Mouse (Mus musculus) limb, embryonic 14.5 days (tissue): Measurements from ENCODE around the gene Gm10645. TPM values are rescaled to one million over a fixed set of nuclear protein-coding genes. Genes with fewer than 3 reads are reported as not detected.

ENCODE experiments used
- ATAC-seq: fragments of 200-750 bp; cut with Nextera tagmentation; 2 replicates; pipeline ENCODE4 v1.8.0; 2017; ENCODE audit warnings: low read depth, moderate number of reproducible peaks, moderate TSS enrichment; ENCODE audit not compliant: low FRiP score
- DNase-seq: peaks from one replicate; pipeline ENCODE4 v3.0.0-alpha.2; 2015; ENCODE audit warnings: low spot score
- H3K27ac ChIP-seq: fragments of 300-500 bp; sonication (generic); replicated peaks from 2 replicates; pipeline ENCODE4 v1.5.1; 2014; ENCODE audit warnings: low read depth, mild to moderate bottlenecking, low read length, moderate library complexity, mixed read lengths
- H3K27me3 ChIP-seq: fragments of 300-500 bp; sonication (generic); 2 replicates; pipeline ENCODE4 v1.6.1; 2014; ENCODE audit warnings: low read length, mixed read lengths; ENCODE audit not compliant: control insufficient read depth, insufficient read depth
- H3K36me3 ChIP-seq: fragments of 300-500 bp; sonication (generic); 2 replicates; pipeline ENCODE4 v1.6.1; 2014; ENCODE audit warnings: mild to moderate bottlenecking, low read length, moderate library complexity, mixed read lengths; ENCODE audit not compliant: control insufficient read depth, insufficient read depth
- H3K4me1 ChIP-seq: fragments of 300-500 bp; sonication (generic); 2 replicates; pipeline ENCODE4 v1.6.1; 2014; ENCODE audit warnings: antibody characterized with exemption, low read length, mixed read lengths; ENCODE audit not compliant: control insufficient read depth, insufficient read depth
- H3K4me2 ChIP-seq: fragments of 300-500 bp; sonication (generic); replicated peaks from 2 replicates; pipeline ENCODE4 v1.6.1; 2014; ENCODE audit warnings: low read depth, mild to moderate bottlenecking, low read length, moderate library complexity; ENCODE audit not compliant: severe bottlenecking
- H3K4me3 ChIP-seq: fragments of 300-500 bp; sonication (generic); replicated peaks from 2 replicates; pipeline ENCODE4 v1.5.1; 2014; ENCODE audit warnings: low read length
- H3K9ac ChIP-seq: fragments of 300-500 bp; sonication (generic); 2 replicates; pipeline ENCODE4 v1.6.1; 2014; ENCODE audit warnings: mild to moderate bottlenecking, low read depth, low read length, moderate library complexity; ENCODE audit not compliant: severe bottlenecking
- H3K9me3 ChIP-seq: fragments of 300-500 bp; sonication (generic); 2 replicates; pipeline ENCODE4 v1.6.1; 2016; ENCODE audit warnings: low read length; ENCODE audit not compliant: control insufficient read depth
- POLR2A ChIP-seq: fragments of 200-500 bp; IDR thresholded peaks from 2 replicates; pipeline ENCODE4 v1.8.0; 2012; ENCODE audit warnings: inconsistent platforms, mild to moderate bottlenecking, moderate library complexity, borderline replicate concordance; ENCODE audit not compliant: insufficient read depth, insufficient read length; ENCODE audit errors: extremely low read depth
- WGBS: fragments of 180-500 bp; shearing (Covaris S2); extraction: QIAGEN DNeasy Blood & Tissue Kit; methylation state at CpG from one replicate; pipeline ENCODE4 v1.1.7; 2014; 5-methylcytosine and 5-hydroxymethylcytosine counted together
- polyA plus RNA-seq, 2 experiments: library from polyadenylated mRNA; depleted of rRNA in 1 of 2; stranded (reverse) in 1 of 2; unstranded in 1 of 2; fragments of >200 nt; fragmentation: Nextera tagmentation in 1 of 2; extraction: Ambion mirVana in 1 of 2; gene quantifications; 2 replicates each; pipeline versions ENCODE4 v1.2.1 to v1.2.3; 2012 to 2014

Gene Gm10645
- polyA plus RNA-seq, 2 experiments = 0.84 to 1.2 TPM

GRCm38 (mm10) chr8:83158971-83159370, 7.0 kb downstream of the Gm10645 start:
- H3K4me2 ChIP-seq = no peak overlapping the region
- no peaks in the 10 kb centered on the region for H3K36me3 ChIP-seq
- no peaks in the 10 kb centered on the region for H3K4me1 ChIP-seq
- no peak for DNase-seq
- no peak for ATAC-seq
- H3K4me3 ChIP-seq = no peak overlapping the region
- no peaks in the 10 kb centered on the region for H3K27me3 ChIP-seq
- H3K9ac ChIP-seq = no peak overlapping the region
- H3K27ac ChIP-seq = no peak overlapping the region
- H3K9me3 ChIP-seq = no peaks in the 10 kb centered on the region
- TF ChIP-seq POLR2A = no peak
- 75% methylated on average over 3 of the region's 3 CpGs for WGBS

DNA sequence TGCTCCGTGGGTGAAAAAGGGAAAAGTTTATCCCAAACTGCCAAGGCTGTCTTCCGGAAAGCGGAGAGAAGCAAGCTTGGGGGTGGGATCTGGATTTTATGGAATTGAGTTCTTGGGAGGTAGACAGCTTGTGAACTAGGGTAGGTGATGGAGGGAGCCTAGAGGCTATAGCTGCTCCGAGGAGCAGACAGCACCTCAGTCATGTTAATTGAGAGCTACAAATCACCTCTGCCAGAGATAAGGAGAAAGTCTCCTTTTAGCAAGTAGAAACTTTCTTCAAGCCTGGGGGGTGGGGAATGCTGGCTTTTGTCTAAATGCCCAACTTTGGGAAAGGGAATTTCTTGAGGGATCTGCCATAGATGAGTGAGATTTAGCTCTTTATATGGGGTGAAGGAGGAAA, 10.9 kb downstream of the Gm10645 start:
- Histone ChIP-seq H3K4me3 (no peak overlapping the region), H3K9me3 (no peaks in the 10 kb centered on the region), H3K4me2 (no peak overlapping the region), H3K36me3 (no peaks in the 10 kb centered on the region), H3K9ac (no peak overlapping the region), H3K4me1 (no peaks in the 10 kb centered on the region), H3K27me3 (no peaks in the 10 kb centered on the region), H3K27ac (no peak overlapping the region)
- 18% methylated on average over 4 of the region's 4 CpGs for WGBS
- DNase-seq = no peak
- no peak for TF ChIP-seq POLR2A
- ATAC-seq = no peak

DNA sequence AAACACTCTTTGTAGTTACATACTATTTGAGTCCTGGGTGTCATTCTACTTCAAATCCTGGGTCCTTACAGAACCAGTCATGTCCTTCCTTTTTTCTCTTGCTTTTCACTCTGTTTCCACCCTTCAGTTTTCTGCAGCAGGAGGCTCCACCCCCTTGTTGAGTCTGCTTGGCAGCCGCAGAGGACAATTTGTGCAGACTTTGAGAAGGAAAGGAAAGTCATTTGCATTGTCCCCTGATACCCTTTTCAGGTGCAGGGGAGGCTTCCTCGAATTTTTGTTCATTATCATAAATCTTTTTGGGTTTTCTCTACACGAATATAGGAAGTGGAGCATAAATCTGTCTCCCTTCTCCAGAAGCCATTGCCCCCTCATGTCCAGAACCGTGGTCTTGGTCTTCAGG, 13.5 kb downstream of the Gm10645 start:
- Histone ChIP-seq H3K36me3 (no peaks in the 10 kb centered on the region), H3K9ac (no peak overlapping the region), H3K9me3 (no peaks in the 10 kb centered on the region), H3K27me3 (no peaks in the 10 kb centered on the region), H3K4me1 (no peaks in the 10 kb centered on the region), H3K27ac (no peak overlapping the region), H3K4me3 (no peak overlapping the region), H3K4me2 (no peak overlapping the region)
- TF ChIP-seq POLR2A = no peak
- 63% methylated on average over 4 of the region's 4 CpGs for WGBS
- no peak for ATAC-seq
- no peak for DNase-seq

- no peak for TF ChIP-seq POLR2A
- no peaks in the 10 kb centered on the region for H3K36me3 ChIP-seq
- WGBS = 55% methylated on average over 1 of the region's 2 CpGs
- H3K27me3 ChIP-seq = no peaks in the 10 kb centered on the region
- no peaks in the 10 kb centered on the region for H3K9me3 ChIP-seq
- no peak overlapping the region for H3K9ac ChIP-seq
- H3K4me3 ChIP-seq = no peak overlapping the region
- DNase-seq = no peak
- no peak overlapping the region for H3K27ac ChIP-seq
- no peak overlapping the region for H3K4me2 ChIP-seq
- ATAC-seq = no peak
- no peaks in the 10 kb centered on the region for H3K4me1 ChIP-seq
Measured at GRCm38 (mm10) chr8:83152055-83152454, 13.9 kb downstream of the Gm10645 start.

- WGBS = 88% methylated on average over 6 of the region's 6 CpGs
- no peaks in the 10 kb centered on the region for H3K9me3 ChIP-seq
- H3K27ac ChIP-seq = no peak overlapping the region
- ATAC-seq = no peak
- no peak overlapping the region for H3K9ac ChIP-seq
- no peak for DNase-seq
- no peak for TF ChIP-seq POLR2A
- H3K4me2 ChIP-seq = no peak overlapping the region
- H3K36me3 ChIP-seq = no peaks in the 10 kb centered on the region
- H3K4me3 ChIP-seq = no peak overlapping the region
- no peaks in the 10 kb centered on the region for H3K27me3 ChIP-seq
- no peaks in the 10 kb centered on the region for H3K4me1 ChIP-seq
Measured at GRCm38 (mm10) chr8:83149124-83149523, 16.8 kb downstream of the Gm10645 start.

DNA sequence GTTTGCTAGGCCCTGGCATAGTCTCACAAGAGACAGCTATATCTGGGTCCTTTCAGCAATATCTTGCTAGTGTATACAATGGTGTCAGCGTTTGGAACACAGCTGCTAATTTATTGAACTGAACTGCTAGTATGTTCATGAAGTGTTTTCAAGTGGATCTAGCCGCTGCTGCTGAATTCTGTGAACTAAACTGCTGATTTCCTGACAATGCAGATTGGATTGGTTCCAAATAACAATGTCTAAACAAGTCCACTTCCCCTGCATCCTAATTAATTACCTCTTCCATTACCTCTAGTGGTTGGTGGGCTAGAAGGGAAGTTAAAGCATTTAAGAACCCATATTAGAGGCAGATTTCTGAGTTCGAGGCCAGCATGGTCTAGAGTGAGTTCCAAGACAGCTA, 20.5 kb downstream of the Gm10645 start:
- H3K27me3 ChIP-seq = no peaks in the 10 kb centered on the region
- no peak for ATAC-seq
- 81% methylated on average over 3 of the region's 3 CpGs for WGBS

More for the DNA sequence above, 20.5 kb downstream of the Gm10645 start:
- Histone ChIP-seq H3K4me3 (no peak overlapping the region), H3K9me3 (no peaks in the 10 kb centered on the region), H3K36me3 (no peaks in the 10 kb centered on the region), H3K27ac (no peak overlapping the region), H3K9ac (no peak overlapping the region), H3K4me2 (no peak overlapping the region), H3K4me1 (no peaks in the 10 kb centered on the region)
- no peak for DNase-seq
- no peak for TF ChIP-seq POLR2A
